Mouse (Mus musculus): ENCODE results near the gene Galnt6.

The Galnt6 gene

DNA sequence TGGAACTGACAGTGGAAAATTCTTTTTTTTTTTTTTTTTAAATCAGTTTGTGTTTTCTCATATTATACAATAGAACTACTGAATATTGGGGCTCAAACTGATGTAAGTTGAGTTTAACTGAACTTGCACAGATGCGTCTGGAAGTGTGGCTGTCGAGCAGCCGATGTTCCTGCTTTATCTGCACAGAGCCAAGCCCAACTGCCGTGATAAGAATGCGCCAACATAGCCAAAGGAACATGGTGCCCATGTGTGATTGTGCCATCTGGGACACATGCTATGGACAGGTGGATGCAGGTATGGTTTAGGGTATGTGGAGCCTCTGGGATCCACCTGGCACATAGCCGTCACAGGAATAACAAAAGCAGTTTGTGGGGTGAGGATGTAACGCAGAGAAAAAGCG, 43.3 kb downstream of the Galnt6 start:
- no peak for DNase-seq (ENCODE audit: low read depth, low spot score)

DNA sequence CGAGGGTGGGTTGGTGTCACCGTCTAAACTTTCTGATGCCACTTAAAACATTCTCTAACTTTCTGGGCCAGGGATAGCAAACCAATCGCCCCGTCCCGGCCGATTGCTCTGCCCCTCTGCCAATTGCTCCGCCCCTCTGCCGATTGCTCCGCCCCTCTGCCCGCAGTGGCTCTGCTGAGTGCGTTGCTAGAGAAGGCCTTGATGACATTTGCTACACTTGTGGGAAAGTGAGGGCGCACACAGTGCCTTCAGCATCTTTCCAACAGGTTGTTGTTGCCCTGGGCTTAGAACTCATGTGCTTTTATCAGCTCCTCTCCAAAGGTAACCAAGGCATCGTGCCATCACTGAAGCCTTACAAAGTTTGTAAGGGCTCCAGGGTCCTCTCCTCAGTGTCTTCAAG, 43.9 kb downstream of the Galnt6 start:
- no peak for DNase-seq (ENCODE audit: low read depth, low spot score)

DNA sequence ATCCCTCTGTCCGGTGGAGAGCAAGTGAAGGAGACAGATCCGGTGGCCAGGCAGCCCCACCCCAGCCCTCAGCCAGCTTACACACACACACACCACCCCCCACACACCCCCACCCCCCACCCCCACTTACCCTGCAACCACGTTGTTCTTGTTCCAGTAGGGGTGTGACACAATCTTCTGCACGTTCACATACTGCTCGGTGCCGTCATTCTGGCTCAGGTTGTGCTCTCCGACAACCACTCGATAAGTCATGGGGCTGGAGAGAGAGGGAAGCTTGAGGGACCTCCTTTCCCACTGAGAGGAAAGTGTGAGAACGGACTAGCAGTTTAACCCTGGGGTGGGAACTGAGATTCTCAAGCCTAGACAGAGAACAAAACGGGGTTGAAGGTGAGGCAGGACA, 44.7 kb downstream of the Galnt6 start:
- no peak for DNase-seq (ENCODE audit: low read depth, low spot score)

GRCm38 (mm10) chr15:100683041-100683440, 46.1 kb downstream of the Galnt6 start:
- DNase-seq (ENCODE audit: low read depth, low spot score): peak; percentile 96

DNA sequence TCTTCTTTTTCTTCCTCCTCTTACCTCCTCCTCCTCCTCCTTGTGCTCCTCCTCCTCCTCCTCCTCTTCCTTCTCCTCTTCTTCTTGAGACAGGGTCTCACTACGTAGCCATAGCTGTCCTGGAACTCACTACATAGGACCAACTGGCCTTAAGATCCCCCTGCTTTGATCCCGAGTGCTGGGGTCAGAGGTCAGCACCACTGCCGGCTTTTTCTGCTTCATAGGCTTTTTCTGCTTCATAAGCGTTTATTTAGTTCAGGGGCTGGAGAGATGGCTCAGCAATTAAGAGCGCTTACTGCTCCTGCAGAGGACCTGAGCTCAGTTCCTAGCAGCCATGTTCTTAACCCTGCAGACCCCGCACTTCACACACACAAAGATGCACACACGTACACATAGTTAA, 47.4 kb downstream of the Galnt6 start:
- no peak for DNase-seq (ENCODE audit: low read depth, low spot score)

- DNase-seq (ENCODE audit: low read depth, low spot score): no peak
Measured at GRCm38 (mm10) chr15:100680381-100680780, 48.8 kb downstream of the Galnt6 start.

GRCm38 (mm10) chr15:100679005-100679404, 50.2 kb downstream of the Galnt6 start:
- no peak for DNase-seq (ENCODE audit: low read depth, low spot score)

- no peak for DNase-seq (ENCODE audit: low read depth, low spot score)
Measured at GRCm38 (mm10) chr15:100678581-100678980, 50.6 kb downstream of the Galnt6 start.

DNA sequence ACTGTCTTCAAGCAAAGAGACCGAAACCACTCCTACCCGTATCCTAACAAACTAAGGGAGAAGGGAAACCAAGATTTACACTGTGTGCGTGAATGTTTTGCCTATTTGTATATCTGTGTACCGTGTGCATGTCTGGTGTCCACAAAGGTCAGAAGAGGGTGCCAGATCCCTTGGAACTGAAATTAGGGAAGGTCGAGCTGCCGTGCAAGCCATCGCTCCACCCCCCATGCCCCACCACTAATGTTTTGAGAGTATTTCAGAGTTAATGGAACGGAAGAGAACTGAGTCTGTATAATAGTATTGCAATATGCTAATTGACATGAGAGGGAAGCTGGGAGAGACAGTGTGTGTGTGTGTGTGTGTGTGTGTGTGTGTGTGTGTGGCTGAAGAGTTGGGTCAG, 51.5 kb downstream of the Galnt6 start:
- DNase-seq (ENCODE audit: low read depth, low spot score): no peak

DNA sequence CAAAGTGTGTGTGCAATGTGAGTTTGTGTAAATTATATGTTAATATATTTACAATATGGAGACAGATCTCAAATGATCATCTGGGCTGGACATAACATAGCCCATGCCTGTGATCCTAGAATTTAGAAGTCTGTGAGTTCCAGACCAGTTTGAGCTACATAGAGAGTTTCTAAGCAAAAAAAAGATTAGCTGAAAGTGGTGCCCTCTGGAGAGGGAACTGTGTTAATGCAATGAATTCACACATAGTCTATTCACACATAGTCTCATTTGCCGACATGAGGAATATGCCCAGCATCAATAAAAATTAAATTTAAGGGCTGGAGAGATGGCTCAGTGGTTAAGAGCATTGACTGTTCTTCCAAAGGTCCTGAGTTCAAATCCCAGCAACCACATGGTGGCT, 52.7 kb downstream of the Galnt6 start:
- peak; percentile 22 for DNase-seq (ENCODE audit: low read depth, low spot score)

GRCm38 (mm10) chr15:100675486-100675885, 53.7 kb downstream of the Galnt6 start:
- no peak for DNase-seq (ENCODE audit: low read depth, low spot score)

- DNase-seq (ENCODE audit: low read depth, low spot score): no peak
Measured at GRCm38 (mm10) chr15:100674566-100674965, 54.6 kb downstream of the Galnt6 start.

DNA sequence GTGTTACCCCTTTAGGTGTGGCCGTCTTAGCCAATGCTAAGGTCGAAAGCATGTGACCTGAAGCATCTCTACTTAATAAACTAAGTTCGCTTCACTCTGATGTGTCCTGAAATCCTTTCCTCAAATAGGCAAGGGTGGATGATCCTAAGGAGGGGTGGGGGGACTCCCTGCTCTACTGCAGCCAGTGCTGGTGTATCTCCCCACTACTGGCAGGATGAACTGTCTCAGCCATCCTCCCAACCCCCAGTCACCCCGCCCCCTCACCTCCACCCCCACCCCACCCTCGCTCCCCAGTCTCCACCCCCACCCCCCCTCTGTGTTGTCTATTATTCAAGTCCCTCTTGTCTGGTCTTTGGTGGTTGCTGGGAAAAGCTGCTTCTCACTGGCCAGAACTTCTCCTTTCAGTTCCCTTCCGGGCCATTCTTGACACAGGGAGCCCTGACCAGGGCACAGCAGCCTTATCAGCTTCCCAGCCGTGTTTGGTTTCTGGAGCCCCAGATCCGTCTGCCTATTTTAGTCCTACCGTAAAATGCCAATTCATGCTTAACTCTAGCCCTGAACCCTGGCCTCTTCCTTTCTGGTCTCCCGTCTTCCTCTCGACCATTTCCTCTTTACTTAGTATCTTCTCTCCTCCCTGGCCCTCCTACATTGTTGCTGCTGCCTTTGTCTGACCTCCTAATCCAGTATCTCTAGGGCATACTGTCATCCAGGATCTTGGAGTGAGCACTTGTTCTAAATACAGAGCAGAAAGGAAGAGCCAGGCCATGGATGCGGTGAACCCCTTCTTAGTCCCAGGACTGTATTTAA, 55.4 kb downstream of the Galnt6 start:
- no peak for DNase-seq (ENCODE audit: low read depth, low spot score)

- no peak for DNase-seq (ENCODE audit: low read depth, low spot score)
Measured at GRCm38 (mm10) chr15:100670833-100671232, 58.3 kb downstream of the Galnt6 start.

DNA sequence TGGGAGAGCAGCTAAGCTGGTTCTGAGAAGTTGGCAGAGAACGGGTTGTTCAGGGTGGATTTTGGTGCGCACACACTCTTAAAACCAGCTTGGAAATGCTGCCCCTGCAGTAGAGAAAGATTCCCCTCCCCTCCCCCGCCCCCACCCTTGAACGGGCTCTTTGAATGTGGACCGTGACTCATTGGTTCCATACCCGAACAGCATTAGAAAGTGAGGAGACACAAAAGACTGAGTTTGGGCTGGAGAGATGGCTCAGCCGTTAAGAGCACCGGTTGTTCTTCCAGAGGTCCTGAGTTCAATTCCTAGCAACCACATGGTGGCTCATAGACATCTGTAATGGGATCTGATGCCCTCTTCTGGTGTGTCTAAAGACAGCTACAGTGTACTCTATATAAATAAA, 59.2 kb downstream of the Galnt6 start:
- DNase-seq (ENCODE audit: low read depth, low spot score): no peak

- DNase-seq (ENCODE audit: low read depth, low spot score): no peak
Measured at GRCm38 (mm10) chr15:100669337-100669736, 59.8 kb downstream of the Galnt6 start, which contains the start of gene Bin2. Bin2 (minus strand) TSS chr15:100669553.

DNA sequence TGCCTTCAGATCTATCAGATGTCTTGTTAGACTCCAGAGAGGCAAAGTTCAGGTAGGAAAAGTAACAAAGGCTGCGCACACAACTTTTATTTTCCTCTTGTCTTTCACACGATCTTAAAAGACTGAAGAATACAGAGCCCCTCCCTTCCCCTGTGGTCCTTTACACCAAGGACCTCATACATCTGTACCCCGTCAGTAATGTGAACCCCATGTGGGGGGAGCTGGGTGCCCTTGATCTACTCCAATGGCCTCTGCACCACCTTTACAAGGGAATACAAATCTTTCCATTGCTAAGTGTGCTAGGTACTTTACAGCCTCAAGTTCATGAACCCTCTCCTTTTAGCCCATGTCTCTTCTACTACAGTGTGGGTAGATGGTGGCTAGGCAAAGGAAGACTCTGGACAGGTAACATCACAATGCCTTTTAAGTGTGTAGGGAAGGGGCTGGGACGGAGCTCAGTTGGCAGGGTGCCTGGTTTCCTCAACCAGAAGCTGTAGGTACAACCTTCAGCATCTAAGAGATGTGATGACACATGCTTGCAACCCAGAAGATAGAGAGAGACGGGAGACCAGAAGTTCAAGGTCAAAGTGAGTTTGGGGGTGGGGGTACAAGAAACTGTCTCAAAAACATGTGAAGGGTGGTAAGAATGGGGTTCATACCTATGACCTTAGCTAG, 61.2 kb downstream of the Galnt6 start:
- DNase-seq (ENCODE audit: low read depth, low spot score): no peak

DNA sequence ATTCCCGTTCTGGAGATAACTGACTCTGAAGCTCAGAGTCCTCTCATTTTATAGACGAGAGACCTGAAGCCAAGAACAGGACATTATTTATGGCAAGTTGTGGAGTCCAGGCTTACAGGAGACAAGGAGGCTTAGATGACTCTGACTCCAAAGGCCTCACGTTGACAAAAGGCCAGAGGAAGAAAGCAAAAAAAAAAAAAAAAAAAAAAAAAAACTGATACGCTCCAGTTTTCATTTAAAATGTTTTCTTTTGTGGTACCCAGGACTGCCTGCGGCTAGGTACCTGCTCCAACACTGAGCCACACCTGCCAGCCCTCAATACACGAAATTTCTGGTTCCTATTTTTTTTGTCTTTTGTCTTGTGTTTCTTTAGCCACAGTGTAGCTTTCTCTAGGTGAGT, 61.8 kb downstream of the Galnt6 start:
- DNase-seq (ENCODE audit: low read depth, low spot score): no peak

DNA sequence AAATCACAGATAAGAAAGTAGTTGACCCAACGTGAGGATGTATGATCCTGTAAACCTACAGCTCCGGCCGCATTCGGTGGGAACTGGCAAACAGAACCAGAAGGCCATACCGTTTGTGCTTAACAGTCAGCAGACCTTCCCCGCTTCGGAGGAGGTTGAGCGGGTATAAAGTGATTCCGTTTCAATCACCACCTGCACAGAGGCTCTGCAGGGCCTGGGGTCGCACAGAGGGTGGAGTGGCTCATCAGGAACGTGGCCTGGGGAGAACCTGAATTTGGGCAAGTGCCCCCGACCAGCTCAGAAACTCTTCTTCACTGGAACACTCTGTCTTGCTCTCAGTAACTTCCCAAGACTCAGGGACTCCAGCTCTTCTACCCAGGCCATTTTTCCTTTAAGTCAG, 62.3 kb downstream of the Galnt6 start:
- DNase-seq (ENCODE audit: low read depth, low spot score): no peak

DNA sequence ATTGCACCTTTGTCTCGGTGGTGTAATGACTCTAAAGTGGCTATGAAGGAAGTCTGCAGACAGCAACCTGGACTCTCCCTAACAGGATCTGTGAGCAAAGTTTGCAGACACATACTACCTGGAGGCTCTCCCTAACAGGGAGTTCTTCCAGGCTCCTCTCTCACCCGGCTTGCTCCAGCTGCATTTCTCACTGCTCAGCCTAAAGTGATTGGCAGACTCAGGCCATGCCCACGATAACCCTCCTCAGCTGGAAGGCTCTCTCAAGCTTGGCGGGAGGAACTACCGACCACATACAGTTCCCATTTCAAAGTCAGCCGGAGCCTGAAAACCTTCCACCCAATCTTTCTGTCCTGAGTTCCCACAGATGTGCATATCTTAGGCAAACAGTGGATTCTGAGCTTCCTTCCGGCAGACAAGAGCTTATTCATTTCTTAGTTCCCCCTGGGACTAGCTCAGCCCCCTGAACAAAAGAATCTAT, 62.9 kb downstream of the Galnt6 start:
- no peak for DNase-seq (ENCODE audit: low read depth, low spot score)

DNA sequence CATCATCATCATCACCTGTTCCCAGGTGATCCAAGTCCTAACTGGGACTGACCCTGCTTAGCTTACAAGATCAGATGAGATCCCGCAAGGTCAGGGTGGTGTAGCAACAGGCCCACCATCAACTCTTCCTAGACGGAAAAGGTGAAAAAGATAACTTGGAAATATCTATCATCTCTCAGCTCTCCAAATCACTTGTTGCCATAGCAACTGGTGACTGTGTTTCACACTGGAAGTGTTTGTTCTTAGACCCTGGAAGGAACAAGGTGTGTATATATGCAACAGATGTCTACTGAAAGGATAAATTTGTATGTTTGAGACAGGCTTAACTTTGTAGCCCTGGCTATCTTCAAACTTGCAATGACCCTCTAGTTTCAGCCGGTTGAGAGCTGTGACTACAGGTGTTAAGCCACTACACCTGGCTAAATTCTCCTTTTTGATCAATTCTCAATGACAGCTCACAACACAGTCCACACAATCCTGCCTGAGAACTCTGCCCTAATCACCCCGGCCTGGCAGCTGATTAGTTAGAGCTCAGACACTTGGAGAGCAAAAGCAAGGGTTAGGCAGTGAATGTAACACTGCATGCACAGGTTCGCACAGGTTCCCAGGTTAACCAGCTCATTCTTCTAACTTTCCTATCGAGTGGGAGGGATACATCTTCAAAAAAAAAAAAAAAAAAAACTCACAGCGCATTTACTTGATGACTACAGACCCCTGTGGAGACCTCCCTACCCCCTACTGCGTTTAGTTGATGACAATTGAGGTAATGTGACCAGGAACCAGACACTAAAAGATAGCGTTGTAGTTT, 63.6 kb downstream of the Galnt6 start:
- no peak for DNase-seq (ENCODE audit: low read depth, low spot score)

DNA sequence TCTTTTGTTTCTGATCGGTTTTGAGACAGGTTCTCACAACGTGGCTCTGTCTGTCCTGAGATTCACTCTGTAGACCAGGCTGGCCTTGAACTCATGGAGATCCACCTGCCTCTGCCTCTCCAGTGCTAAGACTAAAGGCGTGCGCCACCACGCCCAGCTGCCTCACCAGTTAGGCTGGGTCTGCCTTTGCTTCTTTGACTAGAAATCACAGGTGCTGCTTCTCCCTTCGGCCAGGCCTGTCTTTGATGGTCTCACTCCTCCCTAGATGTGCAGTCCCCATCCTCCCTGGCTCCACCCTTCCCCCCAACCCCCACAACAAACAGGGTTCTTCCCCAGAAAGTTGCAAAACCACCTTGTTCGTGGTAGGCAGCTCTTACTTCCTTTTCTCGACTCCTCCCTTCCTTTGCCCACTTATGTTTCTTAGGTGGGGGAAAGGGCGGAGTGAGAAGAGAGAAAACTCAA, 64.3 kb downstream of the Galnt6 start:
- no peak for DNase-seq (ENCODE audit: low read depth, low spot score)
